Mouse (Mus musculus) colon, adult 2 months (tissue): Measurements from ENCODE around the gene Spata6. TPM values are rescaled to one million over a fixed set of nuclear protein-coding genes. Genes with fewer than 3 reads are reported as not detected.

Experiments
- polyA plus RNA-seq: library from polyadenylated mRNA; depleted of rRNA; stranded (reverse); fragments of >200 nt; gene quantifications from 2 replicates; pipeline ENCODE4 v1.2.3, GENCODE M21; 2012; rRNA removed

The Spata6 gene
- 20.5 and 20.7 TPM in 2 replicates for polyA plus RNA-seq

GRCm38 (mm10) chr4:111719776-111720661, at the start of gene Spata6:
Gene Spata6, plus strand, starts transcription at chr4:111719984.

Other genes starting within 250 kb of the Spata6 start
- 8.7 and 14.3 TPM in 2 replicates for gene Slc5a9, start 182.9 kb downstream of the Spata6 start, polyA plus RNA-seq
- gene Skint8, start 199.4 kb downstream of the Spata6 start, polyA plus RNA-seq, result not detected in 2 replicates